Mouse (Mus musculus) olfactory bulb, adult 2 months (tissue): Measurements from ENCODE around the gene Hexim2.

Experiments
- CTCF ChIP-seq: fragments of 200-500 bp; IDR thresholded peaks from 2 replicates; pipeline ENCODE4 v1.5.1; 2012; ENCODE audit warnings: low read depth, mild to moderate bottlenecking, low read length, moderate library complexity; ENCODE audit not compliant: insufficient read depth
- POLR2A ChIP-seq: fragments of 200-500 bp; IDR thresholded peaks from 2 replicates; pipeline ENCODE4 v1.6.1; 2012; ENCODE audit warnings: mild to moderate bottlenecking, low read depth, low read length, moderate library complexity; ENCODE audit not compliant: insufficient read depth

DNA sequence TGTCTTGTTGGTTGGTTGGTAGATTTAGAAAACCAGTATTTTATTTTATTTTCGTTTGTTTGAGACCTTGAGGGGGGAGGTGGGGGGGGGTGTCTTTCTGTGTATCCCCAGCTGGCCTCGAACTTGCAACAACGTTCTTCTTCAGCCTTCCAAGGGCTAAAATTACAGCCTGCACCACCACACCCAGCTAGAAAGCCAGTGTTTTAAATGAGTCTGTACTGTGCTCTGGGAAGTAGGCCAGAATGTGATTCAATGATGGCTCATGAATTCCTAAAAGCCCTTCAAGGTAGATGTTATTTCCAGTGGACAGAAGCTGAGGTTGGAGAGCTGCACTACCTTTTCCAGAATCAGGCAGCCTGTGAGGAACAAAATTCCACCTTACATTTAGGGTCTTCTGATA is 2.0 kb downstream of the Hexim2 start:
- TF ChIP-seq CTCF (no peak), POLR2A (no peak)
